Mouse (Mus musculus) heart, postnatal 36 days (tissue): ENCODE measurements around the gene Cfap44. TPM values are rescaled to one million over a fixed set of nuclear protein-coding genes. Genes with fewer than 3 reads are reported as not detected.
"Not testable (repeated sequence)": the region's sequence is repeated elsewhere in the genome, so short reads cannot be mapped to it uniquely, and the experiment has no call there.

Source experiments
- DNase-seq, 2 experiments: peaks; one replicate each; pipeline ENCODE4 v3.0.0; 2021 to 2022
- intact Hi-C: fragments of 180-260 bp; cut with DNase I; formaldehyde crosslinking; loops from one replicate; pipeline ENCODE4 v1.15.1; 2025
- total RNA-seq, 2 experiments: library from RNA; stranded (reverse); gene quantifications; 2 replicates each; pipeline ENCODE4 v1.2.3; 2021

The Cfap44 gene
- total RNA-seq, 2 experiments from 2014 or later, result not detected

- no peak for DNase-seq
- intact Hi-C loops, result no loop called here
Observed at GRCm38 (mm10) chr16:44423499-44423898, 28.9 kb downstream of the Cfap44 start.

GRCm38 (mm10) chr16:44428456-44428855 lies 33.9 kb downstream of the Cfap44 start:
- DNase-seq, result no peak
- intact Hi-C loops, result no loop called here

- DNase-seq, result no peak
- intact Hi-C loops, result no loop called here
Observed at GRCm38 (mm10) chr16:44430021-44430420, 35.4 kb downstream of the Cfap44 start.

- intact Hi-C loops, result no loop called here
- DNase-seq, result no peak
Observed at GRCm38 (mm10) chr16:44434931-44435330, 40.3 kb downstream of the Cfap44 start.

DNA sequence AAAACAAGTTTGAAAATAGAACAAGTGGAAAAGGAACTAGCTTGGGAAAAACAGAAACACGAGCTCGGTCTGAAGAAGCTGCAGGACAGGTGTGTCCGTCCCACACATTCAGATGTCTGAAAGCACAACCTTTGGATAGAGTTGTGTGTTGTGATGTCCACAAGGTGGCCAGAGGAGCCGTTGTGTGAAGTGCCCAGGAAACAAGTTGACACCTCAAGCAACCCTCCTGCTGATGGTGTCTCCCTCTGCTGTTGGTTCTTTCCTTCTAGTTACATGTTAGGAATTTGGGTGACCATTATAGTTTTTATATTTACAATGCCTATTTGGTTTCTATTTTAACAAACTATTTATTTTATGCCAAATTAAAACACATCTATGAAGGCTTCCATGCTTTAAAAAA lies 40.9 kb downstream of the Cfap44 start:
- no peak for DNase-seq
- intact Hi-C loops, result no loop called here

GRCm38 (mm10) chr16:44441913-44442312 lies 47.3 kb downstream of the Cfap44 start:
- intact Hi-C loops, DNase-seq: not testable (repeated sequence)

- intact Hi-C loops, result no loop called here
- no peak for DNase-seq
Observed at GRCm38 (mm10) chr16:44457858-44458257, 63.3 kb downstream of the Cfap44 start.

GRCm38 (mm10) chr16:44458826-44459225 lies 64.2 kb downstream of the Cfap44 start:
- intact Hi-C loops, result no loop called here
- DNase-seq, result no peak

GRCm38 (mm10) chr16:44460922-44461321 lies 66.3 kb downstream of the Cfap44 start:
- intact Hi-C loops, result no loop called here
- no peak for DNase-seq

DNA sequence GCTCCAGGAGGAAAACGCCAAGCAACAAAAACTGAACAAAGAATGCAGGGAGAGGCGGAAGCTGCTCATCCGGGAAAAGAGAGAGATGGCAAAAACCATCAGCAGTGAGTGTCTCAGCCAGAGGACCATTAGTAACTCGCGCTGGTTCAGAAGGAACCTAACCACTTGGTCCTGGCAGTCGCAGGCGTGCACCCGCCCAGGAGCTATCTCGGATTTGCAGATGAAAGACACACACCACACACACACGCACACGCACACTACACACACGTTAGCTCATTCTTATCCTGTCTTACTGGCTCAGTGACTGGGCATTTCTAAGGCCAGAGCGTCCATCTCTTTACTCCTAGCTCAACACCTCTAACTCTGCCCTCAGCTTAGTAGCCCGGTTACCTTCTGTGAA lies 80.7 kb downstream of the Cfap44 start:
- intact Hi-C loops, result no loop called here
- DNase-seq, result no peak

DNA sequence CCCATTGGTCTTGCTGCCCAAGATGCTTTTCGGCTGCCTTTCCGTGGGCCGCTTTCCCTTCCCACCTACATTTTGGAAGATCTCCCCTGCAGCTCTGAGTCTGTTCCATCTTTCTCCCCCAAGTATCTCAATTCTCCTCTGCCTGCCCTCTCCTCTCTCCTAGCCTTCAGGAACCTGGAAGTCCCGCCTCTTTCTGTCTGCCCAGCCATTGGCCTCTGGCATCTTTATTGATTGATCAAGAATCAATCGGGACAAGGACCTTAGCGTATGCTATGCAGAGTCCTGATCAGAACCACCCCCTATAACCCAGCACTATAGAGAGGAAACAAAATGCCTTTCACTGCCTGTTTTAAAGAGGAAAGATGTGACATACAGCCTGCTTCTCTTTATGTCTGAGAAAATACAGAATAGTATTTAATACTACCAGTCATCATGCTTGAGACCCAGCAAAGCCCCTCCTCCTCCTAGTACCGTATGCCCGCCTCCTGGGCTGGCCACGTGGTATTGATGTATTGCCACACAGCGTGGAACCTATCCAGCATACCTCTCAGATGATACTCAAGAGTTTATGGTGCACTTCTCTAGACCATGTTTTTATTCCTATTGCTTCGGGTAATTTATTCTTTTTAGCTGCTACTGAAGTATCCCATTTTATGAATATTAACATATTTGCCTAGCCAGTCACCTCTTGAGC lies 81.2 kb downstream of the Cfap44 start:
- no peak for DNase-seq
- intact Hi-C loops, result no loop called here

GRCm38 (mm10) chr16:44478767-44479166 lies 84.2 kb downstream of the Cfap44 start:
- intact Hi-C loops, result no loop called here
- no peak for DNase-seq

GRCm38 (mm10) chr16:44479852-44480251 lies 85.3 kb downstream of the Cfap44 start:
- intact Hi-C loops, result loop anchor here (5.0 to 10.0 kb wide), 2 partner anchors 77 to 235 kb away; partner anchors contain the start of gene Boc
- no peak for DNase-seq

DNA sequence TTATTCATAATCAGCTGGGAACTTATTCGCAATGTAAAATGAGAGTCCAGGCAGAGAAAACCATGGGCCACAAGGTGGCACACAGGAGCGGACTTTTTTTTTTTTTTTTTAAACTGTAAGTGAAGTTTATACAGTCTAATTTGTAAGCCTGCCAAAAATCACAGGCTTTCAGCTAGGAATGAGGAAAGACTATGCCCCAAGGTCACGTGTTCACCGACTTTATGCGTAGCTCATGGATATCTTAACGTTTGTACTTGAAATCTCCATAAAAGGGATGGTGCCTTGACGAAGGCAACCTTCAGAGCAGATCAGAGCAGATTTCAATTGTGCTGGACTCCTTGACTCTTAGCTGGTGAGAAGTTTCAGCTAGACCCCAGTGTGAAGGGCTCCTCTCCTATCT lies 86.0 kb downstream of the Cfap44 start:
- DNase-seq, result no peak
- intact Hi-C loops, result loop anchor here (5.0 to 10.0 kb wide), 2 partner anchors 77 to 234 kb away; partner anchors contain the start of gene Boc

DNA sequence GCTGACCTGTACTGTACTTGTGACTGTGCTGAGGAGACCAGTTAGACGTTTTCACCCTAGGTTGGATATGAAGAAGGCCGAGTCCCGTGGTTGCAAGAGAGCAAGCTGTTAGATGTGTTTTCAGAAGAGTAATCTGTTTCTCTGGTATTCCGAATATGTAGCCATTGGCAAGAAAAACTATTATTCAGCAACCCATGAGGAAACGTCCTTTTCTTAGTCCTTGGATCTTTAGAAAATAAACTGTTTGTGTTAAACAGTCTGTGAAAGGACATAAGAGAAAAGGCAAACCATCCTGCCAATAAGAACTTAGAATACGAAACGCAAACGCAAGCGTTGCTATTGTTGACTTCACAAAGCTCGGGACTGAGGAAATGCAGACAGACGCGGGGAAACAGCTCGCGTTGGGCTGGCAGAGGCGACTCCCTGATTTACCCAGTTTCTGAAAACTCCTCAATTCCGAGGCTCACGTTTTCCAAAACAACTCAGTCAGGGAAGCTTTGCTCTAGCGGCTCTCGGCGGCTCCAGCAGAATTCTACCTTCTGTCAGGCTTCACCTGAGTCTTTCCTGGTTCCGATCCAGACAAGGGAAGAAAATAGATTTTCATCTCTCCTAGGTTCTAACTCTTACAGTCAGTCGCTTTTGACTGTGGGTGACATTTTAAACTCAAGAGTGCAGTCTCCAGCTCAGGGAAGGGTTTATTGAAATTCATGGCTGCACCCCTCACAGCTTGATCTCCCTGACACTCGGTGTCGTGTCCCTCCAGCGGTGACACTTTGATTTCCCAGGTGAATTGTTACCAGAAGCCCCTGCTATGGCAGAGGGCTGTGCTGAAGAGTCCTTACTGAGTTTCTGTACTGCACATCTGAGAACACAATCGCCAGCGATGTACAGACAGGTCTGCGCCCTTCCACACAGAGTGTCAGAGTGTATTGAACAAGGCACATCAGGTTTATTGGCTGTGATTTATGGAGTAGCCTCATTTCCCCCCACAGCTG lies 87.3 kb downstream of the Cfap44 start:
- DNase-seq, result no peak
- intact Hi-C loops, result loop anchor here (5.0 to 10.0 kb wide), 2 partner anchors 75 to 233 kb away; partner anchors contain the start of gene Boc

GRCm38 (mm10) chr16:44484079-44484478 lies 89.5 kb downstream of the Cfap44 start:
- DNase-seq, result peak; percentile 77 to 92
- intact Hi-C loops, result loop anchor here (1.0 to 10.0 kb wide), 3 partner anchors 73 to 231 kb away; partner anchors contain the start of gene Boc

- intact Hi-C loops, result loop anchor here (1.0 to 10.0 kb wide), 3 partner anchors 72 to 230 kb away; partner anchors contain the start of gene Boc
- DNase-seq, result no peak
Observed at GRCm38 (mm10) chr16:44484831-44485230, 90.2 kb downstream of the Cfap44 start.

DNA sequence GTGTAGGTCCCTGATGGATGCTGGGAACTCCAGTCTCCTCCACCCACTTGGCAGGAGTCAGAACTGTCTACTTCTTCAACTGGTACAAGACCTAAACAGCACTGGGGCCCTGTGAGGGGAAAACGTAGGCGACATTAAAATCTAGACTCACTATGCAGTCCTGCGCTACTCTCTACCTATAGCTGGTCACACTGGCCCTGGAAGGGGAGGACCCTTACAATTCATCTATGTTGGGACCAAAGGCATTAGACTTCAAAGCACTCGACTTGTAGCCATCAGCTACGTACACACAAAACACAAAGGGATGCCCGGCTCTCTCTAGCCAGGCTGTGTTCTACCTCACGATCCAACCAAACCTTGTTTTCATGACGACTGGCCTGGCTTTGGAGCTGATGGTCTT lies 91.1 kb downstream of the Cfap44 start:
- DNase-seq, result no peak
- intact Hi-C loops, result loop anchor here (10.0 kb wide), 1 partner anchor 229 kb away; no protein-coding TSS in a partner anchor

DNA sequence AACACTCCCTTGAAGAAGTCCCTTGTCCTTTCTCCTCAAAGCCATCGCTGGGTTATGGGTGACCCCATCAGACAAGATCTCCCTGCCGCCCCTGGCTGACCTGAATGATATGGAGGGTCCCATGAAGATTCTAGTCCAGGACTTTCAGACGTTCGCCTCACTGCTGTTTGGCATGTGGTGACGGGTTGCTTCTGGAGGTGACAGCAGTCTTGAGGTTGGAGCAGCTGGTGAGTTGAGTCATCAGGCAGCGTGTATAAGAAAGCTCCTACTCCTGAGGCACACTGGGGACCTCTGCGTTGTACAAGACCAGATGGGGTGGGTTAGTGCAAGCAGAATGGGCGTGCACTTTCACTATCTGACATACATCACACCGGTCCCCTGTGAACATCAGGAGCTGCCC lies 92.0 kb downstream of the Cfap44 start:
- intact Hi-C loops, result loop anchor here (10.0 kb wide), 1 partner anchor 228 kb away; no protein-coding TSS in a partner anchor
- DNase-seq, result no peak

GRCm38 (mm10) chr16:44487194-44487593 lies 92.6 kb downstream of the Cfap44 start:
- intact Hi-C loops, result loop anchor here (10.0 kb wide), 1 partner anchor 228 kb away; no protein-coding TSS in a partner anchor
- no peak for DNase-seq

DNA sequence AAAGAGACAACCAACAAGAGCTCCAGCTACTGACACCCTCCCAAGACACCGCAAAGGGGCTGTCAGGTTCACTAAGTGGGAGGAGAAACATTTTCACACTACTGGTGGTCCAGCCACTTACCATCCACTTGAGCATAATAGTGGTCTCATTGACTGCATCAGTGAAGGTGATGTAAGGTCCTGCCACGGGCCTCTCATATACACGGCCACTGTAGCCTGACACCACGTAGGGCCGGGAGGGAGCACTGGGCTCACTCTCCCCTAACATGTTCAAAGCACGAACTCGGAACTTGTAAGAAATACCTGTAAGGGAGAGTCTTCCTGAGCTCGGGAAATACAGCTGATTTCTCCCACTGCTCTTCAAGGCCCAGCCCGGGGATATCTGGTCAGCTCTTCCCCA lies 96.5 kb downstream of the Cfap44 start:
- DNase-seq, result no peak
- intact Hi-C loops, result loop anchor here (5.0 kb wide), 1 partner anchor 586 kb away; no protein-coding TSS in a partner anchor
